Mouse (Mus musculus) naive thymus-derived CD4-positive, alpha-beta T cell, adult 2 months (primary cell): Measurements from ENCODE around the gene Gnl2.

Experiments
- DNase-seq: peaks from one replicate; pipeline ENCODE4 v3.0.0-alpha.2; 2011; ENCODE audit warnings: low read depth

The Gnl2 gene

DNA sequence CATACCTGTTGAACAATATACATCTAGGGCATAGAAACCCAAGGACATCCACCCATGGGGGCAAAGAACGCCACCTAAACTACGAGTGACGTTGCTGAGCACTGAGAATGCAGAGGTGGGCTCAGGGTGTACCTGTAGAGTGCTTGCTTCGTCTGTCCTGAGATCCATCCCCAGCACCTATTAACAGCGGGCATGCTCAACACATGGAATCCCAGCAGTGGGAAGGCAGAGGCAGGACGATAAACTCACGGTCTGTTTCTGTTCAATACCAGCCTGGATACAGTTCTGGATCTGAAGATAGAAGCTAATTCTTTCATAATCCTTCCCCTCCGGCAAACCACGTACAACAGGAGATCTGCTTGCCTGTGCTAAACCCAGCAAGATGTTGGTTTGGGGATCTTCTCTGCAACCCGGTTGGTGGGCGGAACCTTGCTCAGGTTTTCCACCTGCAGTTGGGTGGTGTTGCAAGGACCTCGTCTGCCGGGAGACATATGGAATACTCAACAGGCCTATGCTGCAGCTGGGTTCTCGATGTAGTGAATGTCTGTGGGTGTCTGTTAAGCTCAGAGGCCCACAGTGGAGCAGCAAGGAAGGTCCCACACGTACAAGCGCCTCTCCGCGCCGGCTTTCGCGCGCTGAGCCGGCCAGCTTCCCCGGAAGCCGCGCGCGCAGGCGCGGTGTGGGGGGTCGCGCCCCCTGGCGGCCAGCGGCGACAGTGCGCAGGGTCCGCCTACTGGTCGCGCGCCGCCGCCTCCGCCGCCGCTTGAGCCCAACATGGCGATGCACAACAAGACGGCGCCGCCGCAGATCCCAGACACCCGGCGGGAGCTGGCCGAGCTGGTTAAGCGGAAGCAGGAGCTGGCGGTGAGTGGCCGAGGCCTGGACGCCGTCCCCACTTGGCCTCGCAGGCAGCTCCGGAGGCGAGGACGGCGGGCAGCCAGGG is 68.3 kb downstream of the Gnl2 start, which contains the start of gene Meaf6:
Meaf6 (plus strand) TSS at position 732 of the 943 bp plus-strand sequence.
- DNase-seq, result peak; percentile 96

DNA sequence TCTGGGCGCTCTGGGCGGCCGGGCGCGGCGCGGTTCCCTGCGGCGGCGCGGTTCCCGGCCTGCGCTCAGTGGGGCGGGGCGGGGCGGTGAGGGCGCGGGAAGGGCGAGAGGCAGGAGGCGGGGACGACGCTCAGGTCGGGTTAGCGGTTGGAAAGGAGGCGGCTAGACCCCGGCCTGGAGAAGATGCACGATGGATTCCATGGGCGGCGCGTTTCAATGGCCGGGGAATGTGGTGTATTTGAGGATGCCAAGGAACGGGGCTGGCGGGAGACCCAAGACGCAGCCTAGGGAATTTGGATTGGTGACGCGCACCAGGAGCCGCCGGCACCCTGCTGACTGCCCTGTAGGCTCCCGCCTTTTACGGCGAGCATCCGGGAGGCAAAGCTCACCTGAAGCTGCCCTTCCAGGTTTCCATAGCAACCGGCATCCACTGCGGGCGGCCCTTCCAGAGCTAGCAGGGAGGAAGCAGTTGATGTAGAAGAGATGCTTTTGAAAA is 69.0 kb downstream of the Gnl2 start:
- peak; percentile 75 for DNase-seq

DNA sequence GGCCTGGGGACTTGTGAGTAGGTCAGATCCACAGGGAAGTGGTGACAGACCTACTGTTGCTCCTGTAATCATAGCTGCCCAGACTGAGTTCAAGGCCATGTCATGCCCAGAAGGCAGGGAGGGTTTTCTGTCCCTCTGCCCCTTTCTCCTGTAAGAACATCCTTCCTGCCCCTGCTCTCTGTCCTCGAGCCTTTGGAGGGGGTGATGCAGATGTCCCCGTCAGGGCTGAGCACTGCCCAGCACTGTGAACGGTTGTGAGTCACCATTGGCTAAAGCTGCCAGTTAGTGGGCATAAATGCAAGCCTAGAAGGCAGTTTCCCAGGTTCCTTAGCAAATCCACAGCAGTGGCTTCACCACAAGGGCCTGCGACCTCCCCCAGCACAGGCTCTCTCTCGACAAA is 76.6 kb downstream of the Gnl2 start:
- DNase-seq, result no peak

DNA sequence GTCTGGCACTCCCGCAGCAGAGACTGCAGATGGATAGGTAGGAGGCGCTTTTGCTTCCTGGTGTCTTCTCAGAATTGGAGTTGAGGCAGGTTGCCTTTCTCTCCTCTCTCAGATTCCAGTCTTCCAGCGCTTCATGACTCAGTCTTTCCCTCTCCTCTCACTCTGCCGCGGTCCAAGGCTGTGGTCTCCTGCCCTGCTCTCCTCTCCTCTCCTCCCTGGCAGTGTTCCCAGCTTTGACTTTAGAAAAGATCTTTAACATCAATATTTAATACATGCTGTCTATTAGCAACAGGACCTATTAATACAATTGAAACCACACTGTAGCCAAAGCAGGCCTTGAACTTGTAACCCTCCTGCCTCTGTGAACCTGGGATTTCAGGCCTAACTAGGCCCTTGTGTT is 79.7 kb downstream of the Gnl2 start:
- DNase-seq, result no peak

DNA sequence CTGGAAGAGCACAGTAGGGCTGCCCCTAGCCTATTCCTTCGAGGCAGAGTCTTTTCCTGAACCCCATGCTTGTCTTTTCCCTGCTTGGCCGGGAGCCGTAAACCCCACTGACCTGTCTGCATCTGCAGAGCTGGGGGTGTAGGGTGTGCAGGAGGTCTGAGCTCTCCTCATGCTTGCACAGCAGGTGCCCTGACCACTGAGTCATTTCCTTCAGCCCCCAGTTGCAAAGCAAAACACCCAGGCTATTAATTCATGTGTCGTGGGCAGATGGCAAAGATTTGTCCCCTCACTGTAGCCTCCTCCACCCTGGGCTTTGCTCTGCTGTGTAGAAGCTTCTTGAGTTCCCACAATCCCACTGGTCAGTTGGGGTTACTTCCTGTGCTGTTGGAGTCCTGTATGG is 81.0 kb downstream of the Gnl2 start:
- DNase-seq, result no peak

DNA sequence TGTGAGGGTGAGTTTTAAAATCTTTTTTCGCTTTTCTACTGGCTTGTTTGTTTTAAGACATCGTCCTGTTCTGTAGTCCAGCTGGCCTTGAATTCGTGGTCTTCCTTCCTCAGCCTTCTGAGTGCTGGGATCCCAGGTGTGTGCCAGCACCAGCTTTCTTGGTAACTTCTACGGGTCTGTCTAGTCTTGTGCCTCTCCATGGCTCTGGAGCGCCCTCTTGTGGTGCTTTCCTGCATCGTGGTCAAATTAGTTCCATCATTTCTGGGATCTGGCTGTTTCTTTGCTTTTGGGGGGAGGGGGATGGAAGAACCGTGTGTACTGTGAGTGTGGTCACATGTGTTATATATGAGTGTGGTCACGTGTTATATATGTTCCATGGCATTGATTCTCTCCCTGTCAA is 83.1 kb downstream of the Gnl2 start:
- DNase-seq, result peak; percentile 92

DNA sequence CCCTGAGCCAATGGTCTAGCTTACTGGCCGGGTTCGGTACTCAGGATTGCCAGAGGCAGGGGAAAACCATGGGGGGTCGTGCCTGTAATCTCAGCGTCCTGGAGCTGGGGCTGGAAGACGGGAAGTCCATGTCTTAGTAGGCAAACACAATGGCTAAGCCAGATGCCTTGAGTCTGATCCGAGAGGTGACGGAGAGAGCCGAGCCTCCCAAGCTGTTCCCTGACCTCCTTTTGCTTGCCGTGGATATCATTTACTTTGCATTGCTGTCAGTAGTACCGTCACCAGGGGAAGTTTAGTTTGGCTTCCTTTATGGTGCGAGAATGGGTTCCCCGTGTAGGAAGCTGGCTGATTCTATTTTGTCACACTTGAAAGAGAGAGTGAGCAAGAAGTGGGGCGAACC is 84.9 kb downstream of the Gnl2 start:
- no peak for DNase-seq
